Mouse (Mus musculus) left cerebral cortex, adult 2 months (tissue): ENCODE measurements around the gene Cap2. TPM values are rescaled to one million over a fixed set of nuclear protein-coding genes. Genes with fewer than 3 reads are reported as not detected.

Experiments
- DNase-seq, 2 experiments: peaks; one replicate each; pipeline ENCODE4 v3.0.0; 2021 to 2022; ENCODE audit warnings: low spot score in 2 of 2, mixed read lengths in 1 of 2; ENCODE audit errors: extremely low spot score in 1 of 2
- H3K27ac ChIP-seq: fragments of 200-600 bp; 2 replicates; pipeline ENCODE4 v1.8.1; 2022
- H3K4me3 ChIP-seq: fragments of 200-600 bp; 2 replicates; pipeline ENCODE4 v1.8.1; 2022
- CTCF ChIP-seq: fragments of 200-600 bp; IDR thresholded peaks from 2 replicates; pipeline ENCODE4 v1.8.1; 2022; ENCODE audit warnings: antibody characterized with exemption, mild to moderate bottlenecking, moderate library complexity
- intact Hi-C: fragments of 180-260 bp; cut with DNase I; formaldehyde crosslinking; loops from one replicate; pipeline ENCODE4 v1.15.1; 2025
- total RNA-seq, 2 experiments: library from RNA; stranded (reverse); gene quantifications; 2 replicates each; pipeline ENCODE4 v1.2.3; 2021

Cap2 gene
- total RNA-seq, 2 experiments from 2014 or later = 264 to 278 TPM

GRCm38 (mm10) chr13:46682921-46683320 is 181.3 kb downstream of the Cap2 start:
- intact Hi-C loops = no loop called here
- H3K27ac ChIP-seq = no peak overlapping the region
- DNase-seq = no peak
- no peak overlapping the region for H3K4me3 ChIP-seq
- no peak for TF ChIP-seq CTCF

GRCm38 (mm10) chr13:46683370-46683769 is 181.7 kb downstream of the Cap2 start:
- intact Hi-C loops = no loop called here
- Histone ChIP-seq H3K27ac (no peak overlapping the region), H3K4me3 (no peak overlapping the region)
- TF ChIP-seq CTCF = no peak
- DNase-seq = no peak

- H3K27ac ChIP-seq = no peak overlapping the region
- H3K4me3 ChIP-seq = no peak overlapping the region
- intact Hi-C loops = no loop called here
- TF ChIP-seq CTCF = no peak
- DNase-seq = no peak
These were observed 189.1 kb downstream of the Cap2 start for GRCm38 (mm10) chr13:46690559-46691241.

- no peak for DNase-seq
- no peak overlapping the region for H3K27ac ChIP-seq
- intact Hi-C loops = no loop called here
- no peak overlapping the region for H3K4me3 ChIP-seq
- no peak for TF ChIP-seq CTCF
These were observed 193.8 kb downstream of the Cap2 start for GRCm38 (mm10) chr13:46695296-46695908.

- Histone ChIP-seq H3K4me3 (no peak overlapping the region), H3K27ac (no peak overlapping the region)
- DNase-seq = no peak
- TF ChIP-seq CTCF = no peak
- intact Hi-C loops = no loop called here
These were observed 194.3 kb downstream of the Cap2 start for GRCm38 (mm10) chr13:46695932-46696331.

GRCm38 (mm10) chr13:46696788-46697187 is 195.1 kb downstream of the Cap2 start:
- intact Hi-C loops = no loop called here
- no peak for DNase-seq
- Histone ChIP-seq H3K4me3 (no peak overlapping the region), H3K27ac (no peak overlapping the region)
- TF ChIP-seq CTCF = no peak

- no peak for DNase-seq
- no peak overlapping the region for H3K27ac ChIP-seq
- no peak for TF ChIP-seq CTCF
- intact Hi-C loops = no loop called here
- no peak overlapping the region for H3K4me3 ChIP-seq
These were observed 197.7 kb downstream of the Cap2 start for GRCm38 (mm10) chr13:46699372-46699771.

Other genes starting within 250 kb of the Cap2 start
- gene Stmnd1, start 228.1 kb upstream of the Cap2 start, total RNA-seq = not detected
- gene Rbm24, start 83.4 kb upstream of the Cap2 start, total RNA-seq = 10 to 100 TPM; 20.2 to 31.9 TPM
- gene Fam8a1, start 167.7 kb downstream of the Cap2 start, total RNA-seq = 10 to 100 TPM; 86.4 to 87.4 TPM
- gene Nup153, start 226.1 kb downstream of the Cap2 start, total RNA-seq = 10 to 100 TPM; 56.2 to 57.9 TPM